Mouse (Mus musculus) induced T-regulatory cell, adult 2 months (primary cell): Measurements from ENCODE around the gene Lbh.

Experiments used
- DNase-seq: peaks from one replicate; pipeline ENCODE4 v3.0.0-alpha.2; 2012; ENCODE audit warnings: low read depth

Gene Lbh

GRCm38 (mm10) chr17:72938871-72939568, 20.9 kb downstream of the Lbh start:
- DNase-seq = no peak

- peak; percentile 92 for DNase-seq
Observed at GRCm38 (mm10) chr17:72939569-72939899, 21.4 kb downstream of the Lbh start.

GRCm38 (mm10) chr17:72944368-72944767, 26.3 kb downstream of the Lbh start:
- DNase-seq = peak; percentile 37

- DNase-seq = no peak
Observed at GRCm38 (mm10) chr17:72947111-72947859, 29.2 kb downstream of the Lbh start.

- peak; percentile 84 for DNase-seq
Observed at GRCm38 (mm10) chr17:72948119-72948518, 30.0 kb downstream of the Lbh start.

- peak; percentile 94 for DNase-seq
Observed at GRCm38 (mm10) chr17:72949247-72949701, 31.2 kb downstream of the Lbh start.

- DNase-seq = peak; percentile 37
Observed at GRCm38 (mm10) chr17:72951331-72951730, 33.2 kb downstream of the Lbh start.

GRCm38 (mm10) chr17:72953811-72954685, 35.9 kb downstream of the Lbh start:
- no peak for DNase-seq

- peak; percentile 56 for DNase-seq
Observed at GRCm38 (mm10) chr17:72955534-72955933, 37.4 kb downstream of the Lbh start.

GRCm38 (mm10) chr17:72957016-72957415, 38.9 kb downstream of the Lbh start:
- DNase-seq = peak; percentile 7

GRCm38 (mm10) chr17:72958886-72959285, 40.8 kb downstream of the Lbh start:
- DNase-seq = peak; percentile 3

- peak; percentile 13 for DNase-seq
Observed at GRCm38 (mm10) chr17:72959497-72960039, 41.5 kb downstream of the Lbh start.

- no peak for DNase-seq
Observed at GRCm38 (mm10) chr17:72960243-72960642, 42.1 kb downstream of the Lbh start.

- peak; percentile 44 for DNase-seq
Observed at GRCm38 (mm10) chr17:72960873-72961272, 42.8 kb downstream of the Lbh start.

GRCm38 (mm10) chr17:72961953-72962630, 44.0 kb downstream of the Lbh start:
- peak; percentile 6 for DNase-seq

GRCm38 (mm10) chr17:72965687-72966086, 47.6 kb downstream of the Lbh start:
- peak; percentile 56 for DNase-seq

- peak; percentile 76 for DNase-seq
Observed at GRCm38 (mm10) chr17:72966091-72966531, 48.0 kb downstream of the Lbh start.

- DNase-seq = peak; percentile 56
Observed at GRCm38 (mm10) chr17:72966878-72967277, 48.8 kb downstream of the Lbh start.

- peak; percentile 69 for DNase-seq
Observed at GRCm38 (mm10) chr17:72967371-72968175, 49.5 kb downstream of the Lbh start.

GRCm38 (mm10) chr17:72968666-72969065, 50.6 kb downstream of the Lbh start:
- DNase-seq = no peak
